Mouse (Mus musculus): Measurements from ENCODE around the gene Pak2.

GRCm38 (mm10) chr16:32114406-32114805 lies 35.3 kb upstream of the Pak2 start:
- TF ChIP-seq CTCF (IDR thresholded peaks at IDR 0.05; ENCODE audit: low read depth) (no peak), EP300 (IDR thresholded peaks at IDR 0.05; ENCODE audit: low read depth) (no peak)
